Mouse (Mus musculus) forebrain, postnatal 0 days (tissue): ENCODE measurements at regions not wholly inside any gene's neighbourhood (a gene's known extent, or its start where the extent isn't known, plus 50 kb on each side); places are given as distances from the start of the nearest gene placed in this dataset.

ENCODE experiments used
- ATAC-seq: fragments of 200-750 bp; cut with Nextera tagmentation; 2 replicates; pipeline ENCODE4 v1.8.0; 2017; ENCODE audit warnings: mild to moderate bottlenecking, moderate library complexity
- DNase-seq: peaks from one replicate; pipeline ENCODE4 v3.0.0-alpha.2; 2015
- H3K27ac ChIP-seq: fragments of 300-500 bp; sonication (generic); 2 replicates; pipeline ENCODE4 v1.5.1; 2014; ENCODE audit warnings: low read depth, mild to moderate bottlenecking, antibody characterized with exemption, low read length, moderate library complexity, mixed read lengths
- H3K27me3 ChIP-seq: fragments of 300-500 bp; sonication (generic); 2 replicates; pipeline ENCODE4 v1.6.1; 2014; ENCODE audit warnings: mild to moderate bottlenecking, low read length, mixed read lengths; ENCODE audit not compliant: insufficient read depth
- H3K36me3 ChIP-seq: fragments of 300-500 bp; sonication (generic); 2 replicates; pipeline ENCODE4 v1.6.1; 2014; ENCODE audit warnings: mild to moderate bottlenecking, moderate library complexity; ENCODE audit not compliant: insufficient read depth
- H3K4me1 ChIP-seq: fragments of 300-500 bp; sonication (generic); 2 replicates; pipeline ENCODE4 v1.6.1; 2014; ENCODE audit warnings: antibody characterized with exemption; ENCODE audit not compliant: insufficient read depth
- H3K4me2 ChIP-seq: fragments of 300-500 bp; sonication (generic); 2 replicates; pipeline ENCODE4 v1.6.1; 2014; ENCODE audit warnings: low read depth, mild to moderate bottlenecking, moderate library complexity
- H3K4me3 ChIP-seq: fragments of 300-500 bp; sonication (generic); 2 replicates; pipeline ENCODE4 v1.5.1; 2014; ENCODE audit warnings: low read depth, low read length, mixed read lengths
- H3K9ac ChIP-seq: fragments of 300-500 bp; sonication (generic); 2 replicates; pipeline ENCODE4 v1.6.1; 2014; ENCODE audit warnings: mild to moderate bottlenecking
- H3K9me3 ChIP-seq: fragments of 300-500 bp; sonication (generic); 2 replicates; pipeline ENCODE4 v1.6.1; 2016; ENCODE audit warnings: low read length
- CTCF ChIP-seq: sonication (generic); IDR thresholded peaks from 2 replicates; pipeline ENCODE4 v1.5.1; 2016; ENCODE audit warnings: antibody characterized with exemption, control low read depth, low read depth
- WGBS: fragments of 180-500 bp; shearing (Covaris S2); extraction: QIAGEN DNeasy Blood & Tissue Kit; methylation state at CpG from one replicate; pipeline ENCODE4 v1.1.7; 2014; 5-methylcytosine and 5-hydroxymethylcytosine counted together

DNA sequence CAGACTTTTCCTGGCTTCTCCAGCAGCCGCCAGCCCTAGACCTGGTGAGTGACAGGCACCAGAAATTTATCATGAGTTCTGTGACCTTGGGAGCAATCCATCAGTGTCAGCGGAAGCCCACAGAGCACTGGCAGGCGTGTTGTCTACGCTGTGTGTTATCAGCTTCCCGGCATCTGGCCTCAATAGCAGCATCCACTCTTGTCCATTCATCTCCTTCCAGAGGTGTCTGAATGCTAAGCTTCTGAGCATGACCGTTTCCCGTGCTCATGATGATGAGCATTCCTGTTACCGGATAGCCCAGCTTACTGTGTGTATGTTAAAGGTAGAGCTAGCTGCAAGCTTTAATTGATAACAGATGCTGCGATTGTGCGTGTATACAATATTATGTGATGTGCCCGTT is 110.7 kb upstream of the Ajap1 start:
- H3K4me1 ChIP-seq, result no peaks in the 10 kb centered on the region

GRCm38 (mm10) chr4:153599794-153600370 is 117.3 kb upstream of the Ajap1 start:
- H3K27ac ChIP-seq, result 0 out of 2 replicates have a peak overlapping the region, but pooled peaks have one; percentile 15
- peak; percentile 74 for DNase-seq
- no peaks in the 10 kb centered on the region for H3K9me3 ChIP-seq
- ATAC-seq, result peak; percentile 87
- H3K9ac ChIP-seq, result no peak overlapping the region
- peaks cover 13% of the 10 kb centered on the region; the same call in 1 of the 2 replicates for H3K4me1 ChIP-seq
- no peaks in the 10 kb centered on the region for H3K36me3 ChIP-seq
- no peak overlapping the region for H3K4me2 ChIP-seq
- H3K27me3 ChIP-seq, result no peaks in the 10 kb centered on the region
- no peak for TF ChIP-seq CTCF
- WGBS, result 34% methylated on average over 11 of the region's 11 CpGs
- no peak overlapping the region for H3K4me3 ChIP-seq

More for the DNA sequence above, 110.7 kb upstream of the Ajap1 start:
- Histone ChIP-seq H3K36me3 (no peaks in the 10 kb centered on the region), H3K4me2 (no peak overlapping the region), H3K4me3 (no peak overlapping the region), H3K27ac (no peak overlapping the region), H3K27me3 (no peaks in the 10 kb centered on the region), H3K9ac (no peak overlapping the region), H3K9me3 (no peaks in the 10 kb centered on the region)
- ATAC-seq (no peak), DNase-seq (no peak)
- no peak for TF ChIP-seq CTCF
- 88% methylated on average over 11 of the region's 11 CpGs for WGBS

- whole genome bisulfite sequencing, result 93% methylated on average over 4 of the region's 4 CpGs
- no peak for ATAC-seq
- H3K4me3 ChIP-seq, result no peak overlapping the region
Observed at GRCm38 (mm10) chr4:153602496-153602895, 119.9 kb upstream of the Ajap1 start.

GRCm38 (mm10) chr4:153603056-153603840 is 120.6 kb upstream of the Ajap1 start:
- no peaks in the 10 kb centered on the region for H3K9me3 ChIP-seq
- ATAC-seq (no peak), DNase-seq (no peak)
- 81% methylated on average over 11 of the region's 11 CpGs for WGBS
- no peak overlapping the region for H3K4me3 ChIP-seq
- TF ChIP-seq CTCF, result no peak
- H3K27me3 ChIP-seq, result no peaks in the 10 kb centered on the region
- no peak overlapping the region for H3K4me2 ChIP-seq
- peaks cover 13% of the 10 kb centered on the region; the same call in 1 of the 2 replicates for H3K4me1 ChIP-seq
- H3K36me3 ChIP-seq, result no peaks in the 10 kb centered on the region
- no peak overlapping the region for H3K9ac ChIP-seq
- no peak overlapping the region for H3K27ac ChIP-seq

More at GRCm38 (mm10) chr4:153602496-153602895, 119.9 kb upstream of the Ajap1 start:
- no peak overlapping the region for H3K9ac ChIP-seq
- no peak for DNase-seq
- no peak overlapping the region for H3K4me2 ChIP-seq
- H3K27ac ChIP-seq, result no peak overlapping the region
- H3K27me3 ChIP-seq, result no peaks in the 10 kb centered on the region
- peaks cover 13% of the 10 kb centered on the region; the same call in 1 of the 2 replicates for H3K4me1 ChIP-seq
- TF ChIP-seq CTCF, result no peak
- H3K9me3 ChIP-seq, result no peaks in the 10 kb centered on the region
- no peaks in the 10 kb centered on the region for H3K36me3 ChIP-seq

DNA sequence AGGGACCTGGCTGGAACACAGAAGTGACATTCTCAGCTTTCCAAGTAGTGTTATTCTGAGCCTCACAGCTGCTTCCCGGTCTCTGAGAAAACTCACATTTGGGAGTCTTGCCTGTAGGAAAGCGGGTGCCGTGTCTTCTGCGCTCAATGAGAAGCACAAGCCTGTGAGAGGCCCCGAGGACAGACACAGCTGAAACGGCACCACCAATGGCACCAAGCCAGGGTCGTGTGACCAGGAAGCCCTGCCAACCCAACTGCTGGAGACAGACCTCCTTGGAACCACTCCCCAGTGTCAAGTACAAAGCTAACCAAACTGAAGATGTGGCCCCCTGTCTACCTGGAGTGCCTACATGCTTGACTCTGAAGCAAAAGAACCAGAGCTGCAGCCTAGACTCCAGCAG is 121.3 kb upstream of the Ajap1 start:
- ATAC-seq (no peak), DNase-seq (no peak)
- TF ChIP-seq CTCF, result no peak
- H3K4me2 ChIP-seq, result no peak overlapping the region
- WGBS, result 63% methylated on average over 7 of the region's 7 CpGs
- no peaks in the 10 kb centered on the region for H3K36me3 ChIP-seq
- no peak overlapping the region for H3K4me3 ChIP-seq
- H3K27ac ChIP-seq, result no peak overlapping the region
- H3K9ac ChIP-seq, result no peak overlapping the region
- H3K4me1 ChIP-seq, result peaks cover 13% of the 10 kb centered on the region; the same call in 1 of the 2 replicates
- no peaks in the 10 kb centered on the region for H3K27me3 ChIP-seq
- no peaks in the 10 kb centered on the region for H3K9me3 ChIP-seq

DNA sequence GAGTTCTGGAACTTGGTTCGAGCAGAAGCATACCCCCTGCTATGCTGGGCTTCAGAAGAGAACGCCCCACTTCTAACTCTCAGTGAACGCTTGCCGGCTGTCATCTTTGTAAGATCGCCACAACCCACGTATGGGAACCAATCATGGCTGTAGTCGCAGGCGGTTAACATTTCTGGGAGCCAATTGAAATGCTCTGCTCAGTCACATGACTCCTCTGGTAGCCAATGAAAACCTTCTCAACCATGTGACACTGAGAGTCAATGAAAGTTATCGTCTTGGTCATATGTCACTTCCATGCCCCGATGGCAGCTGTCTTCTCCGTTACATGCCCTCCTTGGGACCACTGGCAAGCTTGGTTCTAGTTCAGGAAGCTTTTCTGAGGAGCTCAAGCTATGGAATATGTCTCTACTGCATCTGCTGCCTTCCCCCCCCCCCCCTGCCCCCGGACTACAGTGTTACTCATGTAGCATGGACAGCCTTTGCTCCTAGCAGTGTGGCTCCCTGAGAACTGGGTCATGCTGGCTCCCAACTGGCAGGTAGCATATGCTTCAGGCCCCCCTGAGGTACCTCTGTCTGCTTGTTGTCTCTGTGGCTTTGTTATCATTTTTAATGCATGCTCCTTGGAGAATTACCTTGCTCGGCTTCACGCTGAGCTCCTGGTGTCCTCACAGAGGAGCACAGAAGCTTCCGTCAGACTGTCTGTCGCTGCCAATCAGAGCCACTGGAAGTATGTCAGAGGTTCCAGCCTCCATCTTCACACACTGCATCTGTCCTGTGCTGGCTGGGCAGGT is 122.3 kb upstream of the Ajap1 start:
- no peaks in the 10 kb centered on the region for H3K36me3 ChIP-seq
- no peak overlapping the region for H3K4me3 ChIP-seq
- no peak for TF ChIP-seq CTCF
- 89% methylated on average over 16 of the region's 16 CpGs for WGBS
- no peak overlapping the region for H3K4me2 ChIP-seq
- DNase-seq, result no peak
- H3K9ac ChIP-seq, result no peak overlapping the region
- peaks cover 9% of the 10 kb centered on the region; the same call in 1 of the 2 replicates for H3K4me1 ChIP-seq
- H3K9me3 ChIP-seq, result no peaks in the 10 kb centered on the region
- no peak overlapping the region for H3K27ac ChIP-seq
- ATAC-seq, result no peak
- no peaks in the 10 kb centered on the region for H3K27me3 ChIP-seq
